Mouse (Mus musculus) intestine, embryonic 14.5 days (tissue): ENCODE results near the gene Tshb. TPM values are rescaled to one million over a fixed set of nuclear protein-coding genes. Genes with fewer than 3 reads are reported as not detected.

Source experiments
- ATAC-seq: fragments of 200-750 bp; cut with Nextera tagmentation; replicated peaks from 2 replicates; pipeline ENCODE4 v1.8.0; 2017; ENCODE audit warnings: low read depth, moderate number of reproducible peaks, moderate TSS enrichment, moderate library complexity; ENCODE audit not compliant: low FRiP score, low TSS enrichment
- DNase-seq: peaks from one replicate; pipeline ENCODE4 v3.0.0-alpha.2; 2018; ENCODE audit warnings: low spot score
- H3K27ac ChIP-seq: fragments of 300-500 bp; sonication (generic); 2 replicates; pipeline ENCODE4 v1.5.1; 2014; ENCODE audit warnings: low read depth, mild to moderate bottlenecking, control low read depth
- H3K27me3 ChIP-seq: fragments of 300-500 bp; sonication (generic); replicated peaks from 2 replicates; pipeline ENCODE4 v1.6.1; 2014; ENCODE audit warnings: low read length, control low read depth; ENCODE audit not compliant: control insufficient read depth, insufficient read depth
- H3K36me3 ChIP-seq: fragments of 300-500 bp; sonication (generic); 2 replicates; pipeline ENCODE4 v1.6.1; 2014; ENCODE audit warnings: low read length, control low read depth; ENCODE audit not compliant: control insufficient read depth, insufficient read depth
- H3K4me1 ChIP-seq: fragments of 300-500 bp; sonication (generic); replicated peaks from 2 replicates; pipeline ENCODE4 v1.6.1; 2014; ENCODE audit warnings: low read length, control low read depth, mixed read lengths; ENCODE audit not compliant: control insufficient read depth, insufficient read depth
- H3K4me2 ChIP-seq: fragments of 300-500 bp; sonication (generic); 2 replicates; pipeline ENCODE4 v1.6.1; 2014; ENCODE audit warnings: low read length
- H3K4me3 ChIP-seq: fragments of 300-500 bp; sonication (generic); 2 replicates; pipeline ENCODE4 v1.5.1; 2014; ENCODE audit warnings: low read depth, low read length, control low read depth, mixed read lengths
- H3K9ac ChIP-seq: fragments of 300-500 bp; sonication (generic); 2 replicates; pipeline ENCODE4 v1.6.1; 2014; ENCODE audit warnings: mild to moderate bottlenecking, low read length
- H3K9me3 ChIP-seq: fragments of 300-500 bp; sonication (generic); 2 replicates; pipeline ENCODE4 v1.6.1; 2016; ENCODE audit warnings: low read length, control low read depth; ENCODE audit not compliant: control insufficient read depth
- WGBS: fragments of 180-500 bp; shearing (Covaris S2); extraction: QIAGEN DNeasy Blood & Tissue Kit; methylation state at CpG from one replicate; pipeline ENCODE4 v1.1.7; 2014; 5-methylcytosine and 5-hydroxymethylcytosine counted together
- polyA plus RNA-seq: library from polyadenylated mRNA; unstranded; fragments of >200 nt; fragmentation: Nextera tagmentation; extraction: Ambion mirVana; gene quantifications from 2 replicates; pipeline ENCODE4 v1.2.1, GENCODE M21; 2014

Gene Tshb
- polyA plus RNA-seq, 1 experiment from 2014 or later = 0.16 TPM

GRCm38 (mm10) chr3:102755801-102756200 is 26.7 kb downstream of the Tshb start:
- Histone ChIP-seq H3K27me3 (no peaks in the 10 kb centered on the region), H3K4me3 (no peak overlapping the region), H3K9ac (no peak overlapping the region), H3K4me1 (0 out of 2 replicates have a peak, but pooled peaks cover 3% of the 10 kb centered on the region), H3K27ac (peak overlapping the region; percentile 16; the same call in 1 of the 2 replicates), H3K4me2 (no peak overlapping the region), H3K9me3 (no peaks in the 10 kb centered on the region), H3K36me3 (peaks cover 23% of the 10 kb centered on the region)
- WGBS = 20% methylated on average over 1 of the region's 1 CpGs
- DNase-seq (no peak), ATAC-seq (peak; percentile 74)

DNA sequence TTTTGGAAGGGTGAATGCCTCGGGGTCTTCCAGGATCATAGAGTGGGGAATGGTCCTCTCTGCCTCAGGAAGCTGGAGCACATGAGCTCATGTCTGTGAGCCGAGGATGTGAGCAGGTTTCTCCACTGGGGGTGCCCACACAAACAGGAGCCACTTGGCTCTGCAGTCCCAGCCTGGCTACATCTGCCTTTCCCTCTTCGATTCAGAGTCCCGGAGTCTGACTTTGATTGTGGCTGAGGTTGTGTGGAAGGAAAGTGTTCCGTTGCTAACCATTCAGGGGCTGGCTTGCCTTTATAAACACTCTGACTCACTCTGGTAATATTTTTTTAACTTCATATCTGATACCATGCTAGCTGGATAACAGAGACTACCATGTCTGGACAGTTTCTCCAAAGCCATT is 30.1 kb downstream of the Tshb start:
- no peaks in the 10 kb centered on the region for H3K27me3 ChIP-seq
- no peak overlapping the region for H3K4me3 ChIP-seq
- H3K9me3 ChIP-seq = no peaks in the 10 kb centered on the region
- 0 out of 2 replicates have a peak, but pooled peaks cover 3% of the 10 kb centered on the region for H3K4me1 ChIP-seq
- H3K36me3 ChIP-seq = peaks cover 21% of the 10 kb centered on the region
- no peak overlapping the region for H3K4me2 ChIP-seq
- H3K27ac ChIP-seq = no peak overlapping the region
- WGBS = 73% methylated on average over 5 of the region's 5 CpGs
- no peak for ATAC-seq
- no peak overlapping the region for H3K9ac ChIP-seq
- DNase-seq = no peak

DNA sequence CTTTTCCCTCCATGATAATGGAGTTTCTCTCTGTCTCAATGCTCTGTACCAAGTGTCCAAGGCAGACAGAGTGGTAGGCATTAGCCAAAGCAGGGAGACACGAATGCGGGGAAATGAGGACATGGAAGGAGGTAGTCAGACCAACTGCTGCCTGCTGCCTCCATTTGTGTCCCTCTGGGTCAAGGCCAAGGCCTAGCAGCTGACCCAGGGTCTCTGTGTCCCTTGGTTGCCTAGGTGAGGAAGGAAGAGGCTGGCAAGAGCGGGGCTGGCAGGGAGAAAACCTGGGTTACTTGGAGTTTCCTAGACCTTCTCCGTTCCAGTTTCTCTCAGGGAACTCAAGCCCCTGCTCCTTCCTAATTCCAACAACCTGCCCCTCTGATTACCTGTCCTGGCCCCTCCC is 30.5 kb downstream of the Tshb start:
- Histone ChIP-seq H3K27me3 (no peaks in the 10 kb centered on the region), H3K9me3 (no peaks in the 10 kb centered on the region), H3K4me3 (no peak overlapping the region), H3K9ac (no peak overlapping the region), H3K4me2 (no peak overlapping the region), H3K27ac (no peak overlapping the region), H3K36me3 (peaks cover 21% of the 10 kb centered on the region), H3K4me1 (0 out of 2 replicates have a peak, but pooled peaks cover 3% of the 10 kb centered on the region)
- 89% methylated on average over 4 of the region's 4 CpGs for whole genome bisulfite sequencing
- DNase-seq = no peak
- ATAC-seq = no peak

GRCm38 (mm10) chr3:102751536-102751935 is 31.0 kb downstream of the Tshb start:
- H3K36me3 ChIP-seq = peaks cover 21% of the 10 kb centered on the region
- H3K27me3 ChIP-seq = no peaks in the 10 kb centered on the region
- DNase-seq = no peak
- no peak overlapping the region for H3K4me2 ChIP-seq
- ATAC-seq = no peak
- no peak overlapping the region for H3K27ac ChIP-seq
- H3K4me3 ChIP-seq = no peak overlapping the region
- 90% methylated on average over 3 of the region's 3 CpGs for WGBS
- H3K9me3 ChIP-seq = no peaks in the 10 kb centered on the region
- H3K9ac ChIP-seq = no peak overlapping the region
- H3K4me1 ChIP-seq = 0 out of 2 replicates have a peak, but pooled peaks cover 3% of the 10 kb centered on the region

DNA sequence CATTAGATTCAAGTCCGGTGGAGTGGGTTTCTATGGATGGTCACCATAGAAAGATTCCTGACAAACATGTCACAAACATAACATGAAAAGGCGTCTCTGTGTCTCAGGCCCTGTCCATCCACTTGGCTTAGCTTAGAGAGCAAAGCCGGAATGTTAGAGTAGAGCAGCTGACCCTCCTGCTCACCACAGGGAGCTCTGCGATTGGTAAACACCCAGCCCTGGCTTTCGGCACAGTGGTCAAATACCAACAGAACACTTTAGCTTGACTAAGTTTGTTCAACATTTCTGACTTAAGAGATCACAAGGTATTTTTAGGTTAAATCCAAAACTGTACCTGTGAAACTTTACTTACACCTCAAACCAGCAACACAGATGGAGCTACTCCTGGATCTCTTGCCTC is 31.4 kb downstream of the Tshb start:
- 75% methylated on average over 5 of the region's 5 CpGs for WGBS
- Histone ChIP-seq H3K27me3 (no peaks in the 10 kb centered on the region), H3K9ac (no peak overlapping the region), H3K27ac (no peak overlapping the region), H3K4me3 (no peak overlapping the region), H3K36me3 (peaks cover 21% of the 10 kb centered on the region), H3K9me3 (no peaks in the 10 kb centered on the region), H3K4me2 (no peak overlapping the region), H3K4me1 (peaks cover 5% of the 10 kb centered on the region; the same call in 1 of the 2 replicates)
- no peak for DNase-seq
- ATAC-seq = no peak

DNA sequence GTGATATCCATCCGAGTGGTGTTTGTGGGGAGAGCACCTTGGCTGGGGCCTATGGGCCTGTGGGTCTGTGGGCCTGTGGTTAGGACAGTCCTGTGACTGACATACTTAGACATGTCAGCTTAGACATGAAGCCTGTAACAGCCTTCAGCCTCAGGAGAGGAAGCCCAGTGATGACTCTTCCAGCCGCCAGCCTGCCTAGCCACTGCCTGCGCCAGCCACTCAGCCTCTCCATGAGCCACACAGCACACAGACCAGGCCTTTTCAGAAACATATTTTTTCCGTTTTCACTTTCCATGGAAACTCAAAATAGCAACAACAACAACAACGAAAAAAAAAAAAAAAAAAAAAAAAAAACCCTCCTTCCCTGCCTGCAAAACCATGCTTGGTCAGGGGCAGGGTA is 33.8 kb downstream of the Tshb start:
- no peak for DNase-seq
- Histone ChIP-seq H3K4me1 (peaks cover 12% of the 10 kb centered on the region), H3K27me3 (no peaks in the 10 kb centered on the region), H3K4me2 (no peak overlapping the region), H3K9me3 (no peaks in the 10 kb centered on the region), H3K9ac (no peak overlapping the region), H3K36me3 (peaks cover 18% of the 10 kb centered on the region), H3K4me3 (no peak overlapping the region), H3K27ac (no peak overlapping the region)
- no peak for ATAC-seq
- 83% methylated on average over 5 of the region's 5 CpGs for WGBS

- no peak overlapping the region for H3K9ac ChIP-seq
- H3K9me3 ChIP-seq = no peaks in the 10 kb centered on the region
- H3K4me2 ChIP-seq = no peak overlapping the region
- H3K27me3 ChIP-seq = no peaks in the 10 kb centered on the region
- H3K4me1 ChIP-seq = peaks cover 18% of the 10 kb centered on the region
- WGBS = 63% methylated on average over 3 of the region's 3 CpGs
- no peak overlapping the region for H3K4me3 ChIP-seq
- no peak for DNase-seq
- no peak for ATAC-seq
- H3K27ac ChIP-seq = no peak overlapping the region
- peaks cover 18% of the 10 kb centered on the region for H3K36me3 ChIP-seq
These were observed 34.5 kb downstream of the Tshb start for GRCm38 (mm10) chr3:102748038-102748437.

GRCm38 (mm10) chr3:102746174-102746573 is 36.3 kb downstream of the Tshb start:
- WGBS = 83% methylated on average over 4 of the region's 4 CpGs

DNA sequence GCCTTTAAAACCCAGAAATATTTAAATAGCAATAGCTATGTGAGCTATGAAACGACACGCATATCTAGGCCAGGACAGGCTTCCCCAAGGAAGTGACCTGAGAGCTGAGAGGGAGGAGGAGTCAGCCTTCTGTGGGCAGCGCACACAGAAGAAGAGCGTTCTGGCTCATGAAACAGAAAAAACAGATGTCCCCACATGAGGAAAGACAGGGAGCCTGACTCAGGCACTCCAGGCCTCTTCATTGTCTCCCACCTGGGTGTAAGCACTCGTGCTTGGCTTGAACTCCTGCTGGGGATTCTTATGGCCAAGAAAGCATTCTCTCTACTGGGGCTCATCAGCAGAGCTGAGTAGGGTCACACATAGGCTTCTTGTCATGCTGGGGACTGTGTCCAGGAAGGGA is 37.9 kb downstream of the Tshb start:
- no peaks in the 10 kb centered on the region for H3K36me3 ChIP-seq
- H3K27ac ChIP-seq = peak overlapping the region; percentile 44; the same call in 1 of the 2 replicates
- no peaks in the 10 kb centered on the region for H3K9me3 ChIP-seq
- ATAC-seq (0 out of 2 replicates have a peak, but pooled peaks have one; percentile 19), DNase-seq (no peak)
- no peak overlapping the region for H3K9ac ChIP-seq
- no peak overlapping the region for H3K4me3 ChIP-seq
- H3K27me3 ChIP-seq = no peaks in the 10 kb centered on the region
- peaks cover 23% of the 10 kb centered on the region for H3K4me1 ChIP-seq
- WGBS = 20% methylated on average over 5 of the region's 5 CpGs
- H3K4me2 ChIP-seq = no peak overlapping the region

More at GRCm38 (mm10) chr3:102746174-102746573, 36.3 kb downstream of the Tshb start:
- Histone ChIP-seq H3K36me3 (peaks cover 12% of the 10 kb centered on the region; the same call in 1 of the 2 replicates), H3K9ac (no peak overlapping the region), H3K27me3 (no peaks in the 10 kb centered on the region), H3K4me2 (no peak overlapping the region), H3K9me3 (no peaks in the 10 kb centered on the region), H3K27ac (no peak overlapping the region), H3K4me3 (no peak overlapping the region), H3K4me1 (peaks cover 23% of the 10 kb centered on the region)
- no peak for ATAC-seq
- DNase-seq = no peak
